17 mouse cellular contexts compared by ENCODE assay signal in the genomic region with DNA sequence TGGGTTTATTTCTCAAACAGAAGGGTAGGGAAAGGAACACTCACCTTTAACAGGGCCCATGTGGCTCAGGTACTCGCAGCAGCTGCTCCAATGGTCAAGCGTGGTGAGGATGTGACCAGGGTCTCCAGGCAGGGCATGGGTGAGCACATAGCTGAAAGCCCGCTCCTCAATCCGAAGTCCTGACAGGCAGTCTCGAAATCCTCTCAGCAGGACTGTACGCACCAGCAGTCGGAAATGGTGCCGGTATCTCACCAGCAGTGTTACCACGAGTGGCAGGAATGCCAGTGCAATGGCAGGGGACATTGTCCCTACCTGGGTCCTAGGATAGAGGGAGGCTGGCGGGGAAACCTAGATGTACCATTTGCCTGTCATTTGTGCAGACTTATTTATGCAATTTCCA. TPM values are rescaled to one million over a fixed set of nuclear protein-coding genes. Genes with fewer than 3 reads are reported as not detected.
DNase-seq lines count a peak whose midpoint lies in the region; ATAC-seq and TF ChIP-seq lines count a peak whose summit lies in the region.
"Had no signal": no experiment of that assay in that cellular context is flagged by ENCODE, and none has a peak within 500 bp of the region (broad histone marks: within the 10 kb centered on the region; RNA-seq: fewer than 3 reads in every experiment).

No protein-coding gene starts in this region.

- WGBS in macrophage (ENCODE audit: missing documents), result 93% methylated on average over 10 of the region's 10 CpGs
- WGBS in hindbrain, postnatal 0 days, result 92% methylated on average over 10 of the region's 10 CpGs

- H3K9me3 ChIP-seq in hindbrain, postnatal 0 days (ENCODE audit: low read length), result no peaks in the 10 kb centered on the region
- H3K9me3 ChIP-seq: embryonic facial prominence, embryonic 10.5 days; embryonic facial prominence, embryonic 12.5 days; forebrain, embryonic 15.5 days had no signal

- peak overlapping the region; percentile 95; the same call in 1 of the 2 replicates for H3K27ac ChIP-seq in bone marrow macrophage, adult 2 months (ENCODE audit: insufficient read depth, low read depth, low read length)
- peak overlapping the region; percentile 90 for H3K27ac ChIP-seq in macrophage
- no peak overlapping the region for H3K27ac ChIP-seq in hindbrain, postnatal 0 days
- H3K27ac ChIP-seq: embryonic facial prominence, embryonic 10.5 days; embryonic facial prominence, embryonic 12.5 days; forebrain, embryonic 13.5 days; forebrain, embryonic 15.5 days had no signal

- no peaks in the 10 kb centered on the region for H3K27me3 ChIP-seq in hindbrain, postnatal 0 days (ENCODE audit: insufficient read depth, low read length)
- H3K27me3 ChIP-seq: embryonic facial prominence, embryonic 12.5 days; forebrain, embryonic 13.5 days; forebrain, embryonic 15.5 days had no signal

- H3K4me2 ChIP-seq in hindbrain, postnatal 0 days (ENCODE audit: low read depth, low read length), result no peak overlapping the region
- H3K4me2 ChIP-seq: embryonic facial prominence, embryonic 12.5 days; forebrain, embryonic 13.5 days; forebrain, embryonic 15.5 days had no signal

- no peak overlapping the region for H3K4me3 ChIP-seq in bone marrow macrophage, adult 2 months (ENCODE audit: insufficient read depth, low read length)
- H3K4me3 ChIP-seq in macrophage (ENCODE audit: inconsistent target), result no peak overlapping the region
- H3K4me3 ChIP-seq in hindbrain, postnatal 0 days (ENCODE audit: low read length), result no peak overlapping the region
- H3K4me3 ChIP-seq: embryonic facial prominence, embryonic 10.5 days; embryonic facial prominence, embryonic 12.5 days; forebrain, embryonic 13.5 days; forebrain, embryonic 15.5 days had no signal

- H3K79me2 ChIP-seq in macrophage (ENCODE audit: inconsistent target), result peaks cover 19% of the 10 kb centered on the region; the same call in 1 of the 2 replicates

- no peak for ATAC-seq in hindbrain, postnatal 0 days
- ATAC-seq: forebrain, embryonic 13.5 days; forebrain, embryonic 15.5 days; forebrain, postnatal 0 days had no signal

- no peak for TF ChIP-seq CTCF in bone marrow macrophage, adult 2 months (IDR thresholded peaks at IDR 0.05; ENCODE audit: low read depth, low read length)
- no peak for TF ChIP-seq CTCF in hindbrain, postnatal 0 days (IDR thresholded peaks at IDR 0.05; ENCODE audit: low read depth)

- no peaks in the 10 kb centered on the region for H3K36me3 ChIP-seq in macrophage (ENCODE audit: inconsistent target)
- H3K36me3 ChIP-seq in hindbrain, postnatal 0 days (ENCODE audit: insufficient read depth, low read length), result no peaks in the 10 kb centered on the region
- H3K36me3 ChIP-seq: embryonic facial prominence, embryonic 12.5 days had no signal

- H3K4me1 ChIP-seq in bone marrow macrophage, adult 2 months (ENCODE audit: control insufficient read depth, insufficient read depth, low read length), result peaks cover 50% of the 10 kb centered on the region
- H3K4me1 ChIP-seq in hindbrain, postnatal 0 days (ENCODE audit: insufficient read depth, low read length), result no peaks in the 10 kb centered on the region; the same call in 1 of the 2 replicates

- no peak overlapping the region for H3K9ac ChIP-seq in hindbrain, postnatal 0 days (replicated peaks; ENCODE audit: low read length)
- H3K9ac ChIP-seq: embryonic facial prominence, embryonic 12.5 days; forebrain, embryonic 13.5 days; forebrain, embryonic 15.5 days; forebrain, postnatal 0 days had no signal

- DNase-seq in cerebellum, adult 9-11 months, result peak; percentile 25
- DNase-seq in cerebellum, adult 11 months, result no peak
- no peak for DNase-seq in hindbrain, postnatal 0 days (ENCODE audit: low spot score)
- DNase-seq: adrenal gland, adult 2 months; adrenal gland, postnatal 10 days; adrenal gland, postnatal 25 days; cerebellum, adult 2 months; cerebellum, postnatal 10 days; cerebellum, postnatal 25 days; forebrain, postnatal 0 days had no signal

- no peak for TF ChIP-seq POLR2A in bone marrow macrophage, adult 2 months (IDR thresholded peaks at IDR 0.05; ENCODE audit: borderline replicate concordance, low read depth, low read length)

RNA-seq across cellular contexts. Expression of gene Lamtor1, which starts 3.7 kb away (rescaled TPM):
- 205 and 219 TPM in 2 replicates for polyA plus RNA-seq in bone marrow macrophage, adult 2 months (2012; ENCODE audit: insufficient read depth, insufficient read length, missing spikeins)
- 100 to 1,000 TPM in 3 of 26 experiments, 10 to 100 TPM in 23; 33.4 to 125 (median 65.7) TPM for total RNA-seq in macrophage (2018; cell fraction: chromatin; rRNA removed)
- total RNA-seq in macrophage (2018; cell fraction: cytosol; rRNA removed), result 100 to 1,000 TPM; 202 to 321 (median 284) TPM
- 100 to 1,000 TPM in 10 of 26 experiments, 10 to 100 TPM in 16; 51.7 to 155 (median 92.3) TPM for total RNA-seq in macrophage (2018; cell fraction: nucleus; rRNA removed)
- 249 to 321 TPM (median 295 TPM) in 3 replicates for polyA plus RNA-seq in macrophage (2018)
- total RNA-seq in hindbrain, postnatal 0 days (2014; rRNA removed), result 130 and 156 TPM in 2 replicates
- polyA plus RNA-seq in hindbrain, postnatal 0 days (2015; fragmentation: Nextera tagmentation; extraction: Ambion mirVana), result 167 and 181 TPM in 2 replicates

RNA-seq across cellular contexts. Expression of gene Tomt, which starts 4.2 kb away (rescaled TPM):
- 0.29 TPM in 1 of 2 replicates, not detected in the other for polyA plus RNA-seq in bone marrow macrophage, adult 2 months (2012; ENCODE audit: insufficient read depth, insufficient read length, missing spikeins)
- total RNA-seq in macrophage (2018; cell fraction: chromatin; rRNA removed), result 1 to 10 TPM in 1 of 26 experiments, under 1 TPM in 24, not detected in 1; 0.23 to 1.0 (median 0.60) TPM
- under 1 TPM in 25 of 26 experiments, not detected in 1; 0.04 to 0.41 (median 0.15) TPM for total RNA-seq in macrophage (2018; cell fraction: cytosol; rRNA removed)
- total RNA-seq in macrophage (2018; cell fraction: nucleus; rRNA removed), result 1 to 10 TPM in 1 of 26 experiments, under 1 TPM in 24, not detected in 1; 0.22 to 1.1 (median 0.56) TPM
- polyA plus RNA-seq in macrophage (2018), result 0.09 to 0.23 TPM (median 0.21 TPM) in 3 replicates
- total RNA-seq in hindbrain, postnatal 0 days (2014; rRNA removed), result 0.52 TPM in 1 of 2 replicates, not detected in the other
- polyA plus RNA-seq in hindbrain, postnatal 0 days (2015; fragmentation: Nextera tagmentation; extraction: Ambion mirVana), result 0.16 and 0.49 TPM in 2 replicates
- total RNA-seq: adrenal gland, adult 2 months; adrenal gland, postnatal 25 days; adrenal gland, postnatal 4 days; forebrain, postnatal 0 days had no signal
- polyA plus RNA-seq: adrenal gland, adult 2 months had no signal

RNA-seq across cellular contexts. Expression of gene Folr1, which starts 31.4 kb away (rescaled TPM):
- polyA plus RNA-seq in bone marrow macrophage, adult 2 months (2012; ENCODE audit: insufficient read depth, insufficient read length, missing spikeins), result 1.6 and 1.7 TPM in 2 replicates
- total RNA-seq in macrophage (2018; cell fraction: chromatin; rRNA removed), result 1 to 10 TPM in 2 of 26 experiments, not detected in 24; 1.3 TPM
- total RNA-seq in macrophage (2018; cell fraction: cytosol; rRNA removed), result under 1 TPM in 20 of 26 experiments, not detected in 6; 0.11 to 0.80 (median 0.37) TPM
- total RNA-seq in macrophage (2018; cell fraction: nucleus; rRNA removed), result 1 to 10 TPM in 3 of 26 experiments, under 1 TPM in 1, not detected in 22; 0.82 to 2.4 (median 1.9) TPM
- polyA plus RNA-seq in macrophage (2018), result 0.50 to 0.59 TPM in 2 of 3 replicates, not detected in the other
- 19.3 and 28.8 TPM in 2 replicates for total RNA-seq in hindbrain, postnatal 0 days (2014; rRNA removed)
- polyA plus RNA-seq in hindbrain, postnatal 0 days (2015; fragmentation: Nextera tagmentation; extraction: Ambion mirVana), result 78.5 and 93.8 TPM in 2 replicates

RNA-seq across cellular contexts. Expression of gene Lrrc51, which starts 31.7 kb away (rescaled TPM):
- 3.2 and 3.5 TPM in 2 replicates for polyA plus RNA-seq in bone marrow macrophage, adult 2 months (2012; ENCODE audit: insufficient read depth, insufficient read length, missing spikeins)
- total RNA-seq in macrophage (2018; cell fraction: chromatin; rRNA removed), result 1 to 10 TPM in 19 of 26 experiments, under 1 TPM in 1, not detected in 6; 0.66 to 7.7 (median 2.6) TPM
- total RNA-seq in macrophage (2018; cell fraction: cytosol; rRNA removed), result 1 to 10 TPM; 1.6 to 6.0 (median 3.1) TPM
- total RNA-seq in macrophage (2018; cell fraction: nucleus; rRNA removed), result 10 to 100 TPM in 1 of 26 experiments, 1 to 10 TPM in 21, under 1 TPM in 1, not detected in 3; 0.97 to 10.3 (median 4.2) TPM
- polyA plus RNA-seq in macrophage (2018), result 1.2 to 2.8 TPM (median 2.0 TPM) in 3 replicates
- 5.2 and 6.5 TPM in 2 replicates for total RNA-seq in hindbrain, postnatal 0 days (2014; rRNA removed)
- polyA plus RNA-seq in hindbrain, postnatal 0 days (2015; fragmentation: Nextera tagmentation; extraction: Ambion mirVana), result 9.7 and 12.1 TPM in 2 replicates

RNA-seq across cellular contexts. Expression of gene Numa1, which starts 31.9 kb away (rescaled TPM):
- polyA plus RNA-seq in bone marrow macrophage, adult 2 months (2012; ENCODE audit: insufficient read depth, insufficient read length, missing spikeins), result 130 and 145 TPM in 2 replicates
- total RNA-seq in macrophage (2018; cell fraction: chromatin; rRNA removed), result 100 to 1,000 TPM in 22 of 26 experiments, 10 to 100 TPM in 4; 50.3 to 433 (median 216) TPM
- 100 to 1,000 TPM in 5 of 26 experiments, 10 to 100 TPM in 21; 37.1 to 112 (median 63.3) TPM for total RNA-seq in macrophage (2018; cell fraction: cytosol; rRNA removed)
- total RNA-seq in macrophage (2018; cell fraction: nucleus; rRNA removed), result 100 to 1,000 TPM in 11 of 26 experiments, 10 to 100 TPM in 15; 38.1 to 184 (median 91.0) TPM
- 61.1 to 130 TPM (median 82.9 TPM) in 3 replicates for polyA plus RNA-seq in macrophage (2018)
- 82.9 and 89.3 TPM in 2 replicates for total RNA-seq in hindbrain, postnatal 0 days (2014; rRNA removed)
- polyA plus RNA-seq in hindbrain, postnatal 0 days (2015; fragmentation: Nextera tagmentation; extraction: Ambion mirVana), result 24.4 and 26.5 TPM in 2 replicates

Comparison
In these comparisons a context has a peak if more than half of its experiments do, and no peak if none do; other contexts are left out.
1. RNA of gene Folr1, which starts 31.4 kb away (polyA plus RNA-seq): 78.5 to 93.8 TPM in hindbrain, postnatal 0 days; 1.6 to 1.7 TPM in bone marrow macrophage, adult 2 months and 0.50 to 0.59 TPM in macrophage; every median in the first group is over 10 times any median in the second.